Mouse (Mus musculus) layer of hippocampus, postnatal 10 days (tissue): Measurements from ENCODE around the gene Dyrk3. TPM values are rescaled to one million over a fixed set of nuclear protein-coding genes. Genes with fewer than 3 reads are reported as not detected.

Experiments used
- DNase-seq, 2 experiments: peaks; one replicate each; pipeline ENCODE4 v3.0.0; 2021; ENCODE audit warnings: low spot score in 2 of 2
- long read RNA-seq: library from polyadenylated mRNA; stranded (forward); transcript quantifications from one replicate; pipeline ENCODE4 v2.0.0, GENCODE M21; 2023
- total RNA-seq, 2 experiments: library from RNA; stranded (reverse); gene quantifications; 2 replicates each; pipeline ENCODE4 v1.2.3; 2021

Gene Dyrk3
- total RNA-seq, result 10 to 100 TPM; 14.0 to 15.3 TPM
- long read RNA-seq, transcript Dyrk3-201 (3 exons, 3,164 nt), result major isoform, 7 of 7 reads
- long read RNA-seq, partial matches to known transcripts, result 0 of 7 reads
- long read RNA-seq, other reads (novel, unspliced or antisense), result 0 of 7 reads

DNA sequence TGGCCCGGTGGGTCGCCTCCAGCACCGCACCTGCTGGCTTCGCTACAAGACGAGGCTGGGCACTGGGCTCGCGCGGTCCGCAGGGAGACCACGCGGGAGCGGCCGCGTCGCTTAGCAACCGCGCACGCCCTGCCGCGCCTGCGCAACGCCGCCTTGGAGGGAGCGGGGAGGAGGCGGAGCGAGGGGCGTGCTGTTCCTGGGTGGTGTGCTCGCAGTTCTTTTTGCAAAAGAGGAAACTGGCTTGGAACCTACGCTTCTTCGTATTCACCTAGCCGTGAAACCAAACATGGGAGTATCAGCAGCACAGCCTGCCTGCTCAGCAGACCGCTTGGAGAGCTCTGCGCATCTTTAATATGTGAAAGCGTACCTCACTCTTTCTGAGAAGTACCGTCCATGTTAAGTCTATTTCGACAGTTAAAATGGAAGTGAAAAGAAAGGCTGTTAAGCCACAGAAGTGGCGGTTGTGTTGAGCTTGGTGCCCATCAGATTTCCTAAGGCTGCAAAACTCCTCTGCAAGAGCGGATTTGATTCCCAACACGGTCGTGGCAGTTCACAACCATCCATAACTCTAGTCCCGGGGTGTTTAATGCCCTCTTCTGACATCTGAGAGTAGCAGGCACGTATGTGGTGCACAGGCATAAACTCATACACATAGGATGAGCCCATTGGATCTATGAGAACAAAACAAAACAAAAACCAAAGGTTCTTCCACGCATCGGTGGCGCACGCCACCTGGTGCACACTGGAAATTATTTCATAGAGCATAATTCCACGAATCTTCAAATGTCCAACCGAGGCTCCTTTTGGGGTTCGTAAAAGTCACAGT, at the start of gene Dyrk3:
TSS of gene Dyrk3 (minus strand) at position 150 of the 826 bp plus-strand sequence.
- peak; percentile 89 to 93 for DNase-seq

DNA sequence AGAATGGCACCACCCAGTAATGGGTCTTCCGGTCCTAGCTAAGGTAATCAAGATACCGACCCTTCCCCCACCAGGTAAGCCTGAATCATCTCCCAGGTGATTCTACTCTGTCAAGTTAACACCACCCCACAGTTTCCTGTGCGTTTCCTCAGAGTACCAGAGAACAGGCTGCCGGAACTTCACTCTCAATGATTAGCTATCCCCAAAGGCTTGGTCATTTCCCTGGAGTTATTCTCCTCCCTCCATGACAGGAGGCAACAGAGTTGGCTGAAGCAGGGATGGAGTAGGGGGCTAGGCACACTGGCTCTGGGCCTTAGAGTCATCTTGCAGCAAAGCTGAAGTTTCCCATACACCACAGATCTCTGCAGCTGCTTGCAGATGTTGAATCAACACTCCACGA, 49.7 kb upstream of the Dyrk3 start:
- no peak for DNase-seq

DNA sequence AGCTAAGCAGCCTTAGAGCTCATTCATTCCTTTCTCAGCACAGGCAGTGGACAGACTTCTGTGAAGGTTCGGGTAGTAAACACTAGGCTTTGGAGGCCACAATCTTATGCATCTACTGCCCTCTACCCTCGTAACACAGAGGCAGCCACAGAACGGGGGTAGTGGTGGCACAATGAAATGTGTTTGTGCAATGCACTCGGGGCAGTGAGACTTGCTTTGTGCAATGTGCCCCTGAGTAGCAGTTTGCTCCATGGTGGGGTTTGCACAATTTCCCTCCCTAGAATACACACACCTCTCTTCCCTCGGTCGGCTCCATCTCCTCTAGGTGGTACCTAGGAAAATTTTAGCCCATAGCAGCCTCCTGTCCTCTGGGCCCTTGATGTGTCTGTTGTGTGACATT, 48.9 kb upstream of the Dyrk3 start:
- no peak for DNase-seq

DNA sequence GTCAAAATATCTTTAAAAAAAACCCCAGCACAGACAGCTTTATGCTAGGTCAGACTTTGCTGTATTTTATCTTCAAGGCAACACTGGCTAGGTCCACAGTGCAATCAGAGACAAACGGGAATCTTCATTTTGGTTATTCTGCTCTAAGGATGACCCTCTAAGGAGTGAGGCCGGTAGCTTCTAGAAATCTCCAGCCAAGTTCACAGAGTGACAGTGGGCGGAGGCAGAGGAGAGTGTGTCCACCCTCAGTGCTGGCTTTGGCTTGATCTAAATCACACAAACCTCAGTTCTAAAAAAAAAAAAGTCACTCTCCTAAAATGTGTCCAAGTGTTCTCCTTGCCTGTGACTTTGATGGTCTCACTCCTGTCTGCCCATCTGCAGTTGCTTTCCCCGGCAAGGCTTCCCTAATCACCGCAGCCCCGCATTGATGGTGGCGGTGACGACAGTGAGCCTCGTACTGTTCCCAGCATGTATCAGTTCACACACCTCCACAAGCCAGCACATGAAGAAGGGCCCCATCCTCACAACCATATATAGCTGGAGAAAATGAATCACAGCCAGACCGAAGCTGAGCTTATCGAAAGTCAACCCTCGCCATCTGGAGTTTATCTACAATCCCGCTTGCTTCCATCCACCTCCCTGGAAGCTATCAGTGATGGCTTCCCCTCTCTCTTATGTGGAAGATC, 47.8 kb upstream of the Dyrk3 start:
- no peak for DNase-seq

DNA sequence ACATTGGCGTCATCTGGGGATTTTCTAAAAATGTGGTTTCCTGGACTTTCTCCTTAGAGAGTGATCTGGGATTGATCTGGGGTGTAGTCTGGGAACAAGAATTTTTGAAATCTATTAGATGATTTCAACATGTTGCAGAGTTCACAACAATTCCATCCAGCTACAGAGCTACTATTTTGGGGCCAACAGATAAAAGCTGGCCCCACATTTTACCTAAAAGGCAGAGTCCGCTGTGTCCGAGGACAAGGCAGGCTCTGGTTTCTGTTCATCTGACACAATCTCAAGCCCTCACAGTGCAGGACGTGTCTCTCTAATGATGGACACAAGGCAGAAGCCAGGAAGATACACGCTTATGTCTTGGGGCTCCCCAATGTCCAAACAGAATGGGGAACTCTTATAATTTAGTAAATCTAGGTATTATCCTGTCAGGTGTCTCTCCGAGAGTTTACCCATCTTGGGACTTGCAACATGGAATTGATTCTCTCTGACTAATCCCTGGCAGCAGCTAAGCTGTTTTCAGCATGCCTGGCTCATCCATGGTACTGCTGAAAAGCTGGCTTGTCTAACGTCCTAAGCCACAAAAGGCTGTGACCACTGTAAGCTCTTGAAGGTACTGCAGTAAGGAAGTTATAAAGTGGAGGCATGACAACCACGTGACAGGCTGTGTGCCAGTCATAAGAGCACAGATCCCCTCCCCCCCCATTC, 47.0 kb upstream of the Dyrk3 start:
- no peak for DNase-seq

DNA sequence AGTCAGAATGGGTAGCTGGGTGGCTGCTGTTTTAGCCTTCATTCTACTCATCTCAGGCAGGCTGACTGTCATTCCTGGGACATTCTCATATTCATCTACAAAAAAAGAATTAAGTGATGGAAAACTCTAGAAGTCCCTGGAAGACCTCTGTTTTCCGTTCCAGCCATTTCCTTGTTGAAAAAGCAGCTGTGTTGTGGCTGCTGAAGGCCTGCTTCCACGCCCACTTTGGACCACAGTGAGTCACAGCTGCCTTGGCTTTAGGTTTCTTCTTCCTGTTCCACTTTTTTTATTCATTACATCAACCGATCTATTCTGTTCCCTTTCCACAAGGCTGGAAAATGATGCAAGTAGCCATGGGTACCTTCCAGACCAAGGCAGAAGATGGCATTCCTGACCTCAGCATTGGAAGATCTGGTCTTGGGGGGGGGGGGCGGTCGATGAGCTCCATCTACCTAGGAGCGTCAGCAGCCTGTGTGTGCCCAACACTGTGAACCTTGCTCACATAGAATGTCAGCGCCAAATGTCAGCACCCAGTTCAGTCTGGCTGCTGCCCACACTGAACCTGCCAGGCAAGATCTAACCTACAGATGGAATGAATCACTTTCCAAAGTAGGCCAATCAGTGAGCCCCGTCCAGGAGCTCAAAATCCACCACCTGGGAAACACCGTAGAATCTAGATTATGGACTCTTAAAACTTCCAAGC, 46.3 kb upstream of the Dyrk3 start:
- no peak for DNase-seq

DNA sequence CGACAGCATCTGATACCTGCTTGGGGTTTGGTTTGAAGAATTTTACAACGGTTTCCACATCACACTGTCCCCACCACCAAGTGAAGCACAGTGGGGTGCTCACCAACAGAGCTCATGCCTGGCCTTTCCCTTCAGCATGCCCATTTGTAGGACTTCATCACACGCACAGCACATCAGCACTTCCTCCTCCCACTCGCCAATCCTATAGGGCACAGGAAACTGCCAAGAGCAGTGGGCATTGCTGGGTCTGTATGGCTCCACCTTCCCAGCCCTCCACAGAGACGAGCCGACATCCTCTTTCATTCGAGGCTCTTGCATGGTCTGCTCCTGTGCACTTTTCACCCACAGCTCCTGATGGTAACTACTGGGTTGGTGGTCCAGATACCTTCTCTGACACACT, 45.1 kb upstream of the Dyrk3 start:
- no peak for DNase-seq

DNA sequence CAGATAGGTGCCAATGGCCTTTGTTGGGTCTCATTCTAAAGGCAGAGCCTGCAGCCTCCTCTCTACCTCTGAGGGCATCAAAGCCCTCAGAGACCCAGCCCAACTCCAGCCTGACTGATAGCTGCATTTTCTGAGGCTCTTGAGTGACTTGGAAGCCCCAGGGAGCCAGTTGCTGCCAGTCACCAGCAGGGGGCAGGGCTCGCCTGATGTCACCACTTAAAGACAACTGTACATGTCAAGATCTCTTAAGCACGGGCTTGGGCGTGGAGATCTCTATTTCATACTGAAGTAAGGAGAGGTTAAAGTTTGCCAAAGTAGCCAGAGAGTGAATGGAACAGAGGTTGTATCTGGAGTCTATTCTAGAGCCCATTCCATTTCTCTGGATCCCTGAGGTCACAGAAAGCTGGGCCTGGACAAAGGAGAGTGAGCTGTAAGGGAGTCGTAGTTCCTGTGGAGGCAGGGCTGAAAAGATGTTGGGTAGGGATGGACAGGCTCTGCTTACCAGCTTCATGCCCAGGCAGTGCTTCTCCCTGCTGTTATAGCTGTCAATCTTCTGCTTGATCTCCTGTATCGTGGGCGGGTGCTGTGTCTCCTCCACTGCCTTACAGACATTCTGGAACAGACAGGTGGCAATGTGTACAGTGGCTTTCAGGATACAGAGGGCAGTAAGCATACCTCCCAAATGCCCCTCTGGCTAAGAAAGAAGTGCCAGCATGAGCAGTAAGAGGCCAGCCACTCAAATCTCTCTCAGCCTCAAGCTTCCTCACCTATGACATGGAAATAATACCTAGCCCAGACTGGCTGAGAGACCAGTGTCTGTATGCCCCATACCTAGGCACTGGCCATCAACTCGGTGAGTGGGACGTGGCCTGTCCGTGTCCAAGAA, 43.7 kb upstream of the Dyrk3 start:
- DNase-seq, result peak; percentile 85 to 87

DNA sequence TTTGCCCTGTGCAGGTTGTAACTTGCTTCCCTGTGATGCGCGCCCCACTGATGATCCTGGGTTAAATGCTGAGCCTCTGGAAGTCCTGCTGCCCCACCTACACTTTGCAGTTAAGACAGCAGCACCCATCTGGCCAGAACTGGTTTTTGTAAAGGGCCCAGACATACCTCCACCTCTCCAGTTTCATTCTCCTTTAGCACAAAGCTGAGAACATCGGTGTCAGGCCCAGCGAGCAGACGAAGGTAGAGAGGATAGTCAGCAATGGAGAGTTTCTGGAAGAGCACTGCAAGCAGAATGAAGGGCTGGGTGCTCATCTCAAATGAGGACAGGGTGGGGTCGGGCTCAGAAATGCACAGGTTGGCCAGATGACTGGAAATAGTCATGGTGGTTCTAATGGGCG, 42.2 kb upstream of the Dyrk3 start:
- DNase-seq, result no peak

DNA sequence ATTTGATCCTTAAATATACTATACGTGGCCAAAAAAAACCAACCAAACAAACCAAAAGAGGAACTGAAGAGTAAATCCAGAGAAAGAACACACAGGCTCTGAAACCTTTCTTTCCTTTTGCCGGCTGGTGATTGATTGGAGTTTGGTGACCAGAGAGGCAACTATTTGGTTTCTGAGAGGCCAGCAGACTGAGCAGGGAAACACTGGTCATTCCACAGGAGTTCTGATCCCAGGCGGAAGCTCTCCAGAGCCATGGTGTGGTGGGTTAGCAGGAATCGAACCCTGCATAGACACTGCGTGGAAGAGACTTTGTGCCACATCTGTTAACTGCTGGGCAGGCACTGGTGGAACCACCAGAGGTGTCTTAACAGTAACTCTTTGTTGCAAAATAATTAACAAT, 39.9 kb upstream of the Dyrk3 start:
- no peak for DNase-seq

DNA sequence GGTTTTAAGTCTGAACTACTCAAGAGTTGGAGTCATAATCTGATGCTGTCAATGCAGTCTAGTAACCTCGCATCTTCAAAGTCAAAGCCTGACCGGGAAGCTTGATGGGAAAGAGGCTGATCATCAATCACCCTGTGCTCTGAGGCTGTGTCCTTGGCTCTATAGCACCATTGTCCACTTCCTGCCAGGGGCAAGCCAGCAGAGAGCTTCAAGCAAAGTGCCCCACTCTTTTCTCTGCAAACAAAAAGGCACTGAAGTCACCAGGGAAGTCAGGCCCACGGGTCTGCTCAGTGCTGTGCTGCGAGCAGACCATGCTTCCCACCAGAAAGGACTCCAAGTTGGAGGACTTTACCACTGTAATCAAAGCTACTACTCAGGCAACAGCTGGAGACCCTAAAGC, 39.1 kb upstream of the Dyrk3 start:
- DNase-seq, result no peak

DNA sequence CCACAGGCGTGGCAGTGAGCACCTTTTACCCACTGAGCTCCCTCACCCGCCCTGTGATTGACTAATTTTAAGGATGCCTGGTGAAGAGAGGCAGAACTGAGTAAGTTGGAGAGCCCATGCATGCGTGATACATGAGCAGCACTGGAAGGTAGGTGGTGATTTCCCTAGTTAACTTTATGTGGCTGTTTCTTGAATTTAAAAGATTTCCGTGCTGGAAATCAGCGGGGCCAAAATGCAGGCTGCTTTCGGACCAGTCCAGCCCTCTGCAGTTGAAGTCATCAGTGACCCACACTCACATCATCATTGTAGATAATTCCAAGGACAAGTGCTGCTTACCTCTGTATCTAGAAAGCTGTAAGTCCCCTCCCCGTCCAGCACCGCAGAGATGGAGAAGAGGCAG, 37.7 kb upstream of the Dyrk3 start:
- DNase-seq, result no peak

DNA sequence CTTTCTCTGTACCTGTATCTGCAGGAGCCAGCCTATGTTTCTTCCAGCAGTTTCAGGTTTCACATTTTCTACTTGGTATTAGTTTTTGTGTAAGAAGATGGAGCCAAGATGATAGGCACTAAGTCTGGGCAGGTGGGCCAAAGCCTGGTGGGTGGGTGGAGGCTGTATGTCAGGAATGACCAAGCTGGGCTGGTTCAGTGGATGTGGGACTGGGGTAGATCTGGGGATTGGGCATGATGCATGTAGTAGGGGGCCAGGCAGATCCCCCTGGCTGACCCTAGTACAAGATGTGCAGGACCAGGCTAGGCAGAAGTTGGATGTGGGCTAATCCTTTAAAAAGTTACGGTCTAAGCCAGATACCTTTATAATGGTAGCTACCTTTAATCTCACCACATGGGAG, 37.0 kb upstream of the Dyrk3 start:
- DNase-seq, result no peak

DNA sequence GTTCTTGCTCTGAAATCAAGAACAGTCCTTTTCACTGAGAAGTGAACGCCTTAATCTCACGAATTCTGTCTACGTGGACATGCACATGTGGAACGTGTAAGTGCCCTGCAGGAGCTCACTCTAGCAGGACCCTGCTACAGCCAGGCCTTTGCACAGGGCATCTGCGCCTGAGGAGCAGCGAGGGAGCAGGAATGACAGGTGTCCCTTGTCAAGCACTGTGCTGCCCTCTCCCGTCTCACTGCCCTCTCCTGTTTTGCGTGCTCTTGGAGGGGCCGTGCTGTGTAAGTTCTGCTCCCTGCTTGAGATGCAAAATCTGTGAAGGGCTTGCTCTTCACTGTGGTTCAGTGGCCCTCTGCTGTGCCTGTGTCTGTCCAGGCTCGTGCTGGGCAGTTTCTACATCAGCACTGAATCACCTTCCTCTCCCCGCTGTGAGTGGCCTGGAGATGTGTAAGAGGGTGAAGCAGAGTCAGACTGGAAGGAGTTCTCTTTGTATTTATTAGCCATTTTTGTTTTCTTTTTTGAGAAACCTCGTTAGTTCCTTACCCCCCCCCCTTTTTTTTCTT, 36.2 kb upstream of the Dyrk3 start:
- no peak for DNase-seq

DNA sequence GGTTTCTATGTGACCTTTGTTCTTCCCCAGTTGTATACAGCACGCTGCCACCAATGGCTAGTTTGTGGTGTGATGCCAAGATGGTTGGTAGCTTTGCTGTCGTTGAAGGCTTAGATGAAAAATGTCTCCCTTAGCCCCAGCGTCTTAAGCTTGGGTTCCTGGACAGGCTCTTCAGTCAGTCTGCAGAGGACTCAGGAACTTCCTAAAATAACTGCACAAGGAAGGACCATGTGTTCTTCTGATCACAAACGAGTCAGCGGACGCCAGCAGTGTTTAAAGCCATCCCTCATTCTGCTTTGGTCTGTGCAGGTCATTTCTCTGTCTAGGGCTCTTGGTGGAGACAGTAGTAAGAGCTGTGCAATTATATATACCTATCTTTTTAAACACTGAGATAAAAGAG, 35.7 kb upstream of the Dyrk3 start:
- no peak for DNase-seq

DNA sequence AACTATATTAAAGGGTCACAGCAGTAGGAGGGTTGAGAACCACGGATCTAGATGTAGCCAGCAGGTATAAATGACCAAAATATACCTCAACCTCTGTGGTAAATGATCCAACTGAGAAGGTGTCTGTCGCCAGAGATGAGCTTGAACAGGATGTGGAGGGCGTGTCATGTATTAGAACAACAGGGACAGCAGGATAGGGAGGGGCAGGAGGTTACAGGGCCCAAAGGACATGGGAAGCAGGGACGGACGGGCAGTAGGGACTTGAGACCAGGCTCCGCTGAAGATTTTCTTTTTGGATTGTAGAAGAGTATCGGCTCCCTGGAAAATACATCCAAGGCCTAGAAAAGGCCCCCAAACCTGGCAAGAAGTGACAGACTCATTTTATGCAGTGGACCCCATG, 34.9 kb upstream of the Dyrk3 start:
- no peak for DNase-seq

DNA sequence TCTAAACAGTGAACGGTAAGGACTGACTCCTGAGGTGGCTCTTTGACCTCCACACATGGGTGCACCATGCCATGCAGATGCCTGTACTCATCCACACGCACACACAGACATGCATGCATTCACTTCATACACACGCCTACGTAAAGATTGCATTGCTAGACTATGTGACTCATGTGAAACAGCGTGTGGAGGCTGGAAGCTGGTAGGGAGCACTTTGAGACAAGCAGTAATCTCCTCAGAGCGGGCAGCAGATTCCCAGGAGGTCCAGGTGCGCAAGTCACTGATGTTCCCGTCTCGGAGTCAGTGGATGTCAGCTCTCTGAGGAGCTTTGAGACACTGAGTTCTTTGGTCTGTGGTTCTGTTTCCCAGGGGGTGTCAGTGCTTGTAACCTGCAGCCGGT, 29.5 kb upstream of the Dyrk3 start:
- DNase-seq, result no peak

DNA sequence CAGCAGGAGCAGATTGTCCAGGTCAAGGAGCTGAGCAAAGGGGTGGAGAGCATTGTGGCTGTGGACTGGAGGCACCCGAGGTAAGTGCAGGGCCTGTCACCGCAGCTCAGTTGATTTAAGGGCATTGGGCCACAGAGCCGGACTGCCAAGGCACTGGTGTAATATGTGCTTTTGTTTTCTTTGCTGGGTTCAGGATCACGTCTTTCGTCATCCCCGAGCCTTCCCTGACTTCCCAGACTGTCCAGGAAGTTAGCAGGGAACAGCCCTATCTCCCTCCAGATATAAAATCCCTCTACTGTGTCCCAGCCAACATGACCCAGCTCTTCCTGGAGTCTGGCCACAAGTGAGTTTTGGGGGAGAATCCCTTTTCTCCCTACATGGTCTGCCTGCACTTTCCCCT, 26.3 kb upstream of the Dyrk3 start:
- DNase-seq, result no peak

DNA sequence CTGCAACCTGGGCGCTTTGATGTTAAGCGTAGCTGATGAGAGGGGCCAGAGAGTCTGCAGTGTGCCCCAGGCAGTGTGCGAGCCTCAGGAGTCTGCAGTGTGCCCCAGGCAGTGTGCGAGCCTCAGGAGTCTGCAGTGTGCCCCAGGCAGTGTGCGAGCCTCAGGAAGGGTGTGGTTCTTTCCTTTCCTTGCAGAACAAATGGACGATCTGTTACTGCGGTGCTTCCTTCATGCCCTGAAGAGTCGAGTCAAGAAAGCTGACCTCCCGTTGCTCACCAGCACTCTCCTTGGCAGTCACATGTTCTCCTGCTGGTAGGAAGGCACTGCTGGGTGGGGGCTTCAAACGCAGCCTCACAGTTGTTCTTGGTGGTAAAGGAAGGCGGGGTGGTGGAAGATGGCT, 23.0 kb upstream of the Dyrk3 start:
- no peak for DNase-seq
